Mouse (Mus musculus) neural tube, embryonic 15.5 days (tissue): ENCODE measurements around the gene Olfr26. TPM values are rescaled to one million over a fixed set of nuclear protein-coding genes. Genes with fewer than 3 reads are reported as not detected.
"Not testable (repeated sequence)": the region's sequence is repeated elsewhere in the genome, so short reads cannot be mapped to it uniquely, and the experiment has no call there.

Source experiments
- ATAC-seq: fragments of 200-750 bp; cut with Nextera tagmentation; 2 replicates; pipeline ENCODE4 v1.8.0; 2017; ENCODE audit warnings: mild to moderate bottlenecking, moderate TSS enrichment, moderate library complexity; ENCODE audit not compliant: low FRiP score
- H3K27ac ChIP-seq: fragments of 300-500 bp; sonication (generic); replicated peaks from 2 replicates; pipeline ENCODE4 v1.5.1; 2015; ENCODE audit warnings: mild to moderate bottlenecking, inconsistent platforms
- H3K27me3 ChIP-seq: fragments of 300-500 bp; sonication (generic); replicated peaks from 2 replicates; pipeline ENCODE4 v1.6.1; 2015; ENCODE audit warnings: inconsistent platforms
- H3K36me3 ChIP-seq: fragments of 300-500 bp; sonication (generic); 2 replicates; pipeline ENCODE4 v1.6.1; 2015; ENCODE audit warnings: inconsistent platforms
- H3K4me1 ChIP-seq: fragments of 300-500 bp; sonication (generic); 2 replicates; pipeline ENCODE4 v1.6.1; 2015; ENCODE audit warnings: inconsistent platforms
- H3K4me2 ChIP-seq: fragments of 300-500 bp; sonication (generic); 2 replicates; pipeline ENCODE4 v1.6.1; 2015; ENCODE audit warnings: inconsistent platforms, mild to moderate bottlenecking, moderate library complexity
- H3K4me3 ChIP-seq: fragments of 300-500 bp; sonication (generic); replicated peaks from 2 replicates; pipeline ENCODE4 v1.5.1; 2015; ENCODE audit warnings: mild to moderate bottlenecking, inconsistent platforms
- H3K9ac ChIP-seq: fragments of 300-500 bp; sonication (generic); replicated peaks from 2 replicates; pipeline ENCODE4 v1.6.1; 2015; ENCODE audit warnings: mild to moderate bottlenecking, inconsistent platforms
- H3K9me3 ChIP-seq: fragments of 300-500 bp; sonication (generic); replicated peaks from 2 replicates; pipeline ENCODE4 v1.6.1; 2016; ENCODE audit warnings: inconsistent platforms
- WGBS: fragments of 180-500 bp; shearing (Covaris S2); methylation state at CpG from one replicate; pipeline ENCODE4 v1.1.7; 2015; ENCODE audit warnings: mixed read lengths; 5-methylcytosine and 5-hydroxymethylcytosine counted together
- polyA plus RNA-seq: library from polyadenylated mRNA; unstranded; fragments of >200 nt; fragmentation: Nextera tagmentation; extraction: Ambion mirVana; gene quantifications from 2 replicates; pipeline ENCODE4 v1.2.1, GENCODE M21; 2015

Gene Olfr26
- polyA plus RNA-seq = not detected in 2 replicates

DNA sequence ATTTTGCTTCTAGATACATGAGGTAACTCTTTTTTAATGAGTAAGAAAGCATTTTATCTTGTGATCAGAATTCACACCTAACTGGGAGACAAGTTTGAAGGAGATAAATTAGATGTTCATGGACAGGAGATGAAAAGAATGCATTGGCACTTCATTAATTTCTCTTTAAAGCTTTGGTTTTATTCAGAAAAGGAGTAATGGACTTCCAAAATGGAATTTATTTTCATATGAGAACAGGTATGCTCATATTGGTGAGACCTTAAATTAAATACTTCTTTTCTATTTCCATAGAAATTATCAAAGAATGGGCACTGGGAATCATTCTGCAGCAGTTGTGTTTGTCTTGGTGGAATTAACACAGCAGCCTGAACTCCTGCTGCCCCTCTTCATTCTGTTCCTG, at the start of gene Olfr26:
Gene Olfr26, plus strand, starts transcription at position 301 of the 400 bp plus-strand sequence.
- ATAC-seq = no peak

DNA sequence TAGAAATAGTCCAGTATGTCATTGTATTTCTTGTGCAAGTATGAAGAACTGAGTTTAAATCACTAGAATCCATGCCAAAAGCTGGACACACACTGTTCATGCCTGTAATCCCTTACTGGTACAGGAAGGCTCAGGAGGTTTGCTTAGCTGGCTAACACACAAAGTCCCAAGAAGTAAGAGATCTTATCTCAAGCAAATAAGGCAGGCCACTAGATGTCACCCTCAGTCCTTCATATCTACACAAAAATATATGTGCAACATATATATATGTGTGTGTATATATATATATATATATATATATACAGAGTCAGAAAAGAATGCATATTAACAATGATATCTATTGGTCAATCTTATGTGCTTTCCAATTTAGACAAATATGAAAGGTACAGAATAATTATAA, 49.2 kb upstream of the Olfr26 start:
- ATAC-seq = no peak
- Histone ChIP-seq H3K27me3 (no peaks in the 10 kb centered on the region), H3K4me2 (no peak overlapping the region), H3K9me3 (no peaks in the 10 kb centered on the region), H3K4me3 (no peak overlapping the region), H3K27ac (no peak overlapping the region), H3K9ac (no peak overlapping the region), H3K4me1 (no peaks in the 10 kb centered on the region), H3K36me3 (no peaks in the 10 kb centered on the region)

More for the DNA sequence above, at the start of gene Olfr26:
- no peak within 1 kb of the TSS for H3K9ac ChIP-seq
- no peaks in the 10 kb centered on the region for H3K9me3 ChIP-seq
- H3K27me3 ChIP-seq = no peaks in the 10 kb centered on the region
- H3K36me3 ChIP-seq = no peaks in the 10 kb centered on the region
- H3K4me1 ChIP-seq = no peaks in the 10 kb centered on the region
- H3K4me2 ChIP-seq = no peak within 1 kb of the TSS
- no peak within 1 kb of the TSS for H3K4me3 ChIP-seq
- no peak within 1 kb of the TSS for H3K27ac ChIP-seq

DNA sequence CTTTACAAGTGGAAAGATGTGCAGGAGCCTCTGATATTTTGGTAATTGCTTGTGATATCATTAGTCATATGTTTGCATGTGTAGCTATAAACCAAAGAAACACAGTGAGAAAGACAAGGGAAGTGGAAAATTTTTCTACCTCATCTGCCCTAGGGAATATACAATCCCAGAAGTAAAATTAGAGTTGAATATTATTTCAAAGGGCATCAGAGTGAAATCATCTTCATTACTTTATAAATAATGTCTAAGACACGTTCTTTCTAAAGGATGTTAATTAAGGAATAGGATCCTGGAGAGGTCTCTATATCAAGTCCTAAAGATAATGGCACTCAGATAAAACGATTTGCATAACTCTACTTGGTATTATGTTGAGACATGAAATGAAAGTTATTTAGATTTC, 40.5 kb upstream of the Olfr26 start, which contains the start of gene Olfr922:
Gene Olfr922, plus strand, starts transcription at position 301 of the 400 bp plus-strand sequence.
- Histone ChIP-seq H3K36me3 (no peaks in the 10 kb centered on the region), H3K9ac (no peak within 1 kb of the TSS), H3K9me3 (no peaks in the 10 kb centered on the region), H3K4me2 (no peak within 1 kb of the TSS), H3K27ac (no peak within 1 kb of the TSS), H3K27me3 (no peaks in the 10 kb centered on the region), H3K4me1 (no peaks in the 10 kb centered on the region), H3K4me3 (no peak within 1 kb of the TSS)
- WGBS = 61% methylated on average over 2 of the region's 2 CpGs
- no peak for ATAC-seq

DNA sequence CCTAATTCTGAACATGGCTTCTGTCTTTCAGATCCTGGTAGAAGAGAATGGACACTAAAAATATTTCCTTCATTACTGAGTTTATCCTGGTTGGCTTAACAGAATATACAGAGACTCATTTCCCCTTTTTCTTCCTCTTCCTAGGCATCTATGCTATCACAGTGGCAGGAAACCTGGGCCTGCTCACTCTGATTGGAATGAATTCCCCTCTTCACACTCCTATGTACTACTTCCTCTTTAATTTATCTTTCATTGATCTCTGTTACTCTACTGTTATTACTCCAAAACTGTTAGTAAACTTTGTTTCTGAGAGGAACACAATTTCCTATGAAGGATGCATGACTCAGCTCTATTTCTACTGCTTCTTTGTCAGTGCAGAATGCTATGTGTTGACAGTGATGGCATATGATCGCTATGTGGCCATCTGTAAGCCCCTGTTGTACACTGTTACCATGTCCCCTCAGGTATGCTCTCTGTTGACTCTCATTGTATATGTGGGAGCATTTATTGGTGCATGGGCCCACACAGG, 39.3 kb upstream of the Olfr26 start:
- no peak for ATAC-seq
- H3K9ac ChIP-seq = no peak overlapping the region
- 88% methylated on average over 1 of the region's 1 CpGs for WGBS
- no peaks in the 10 kb centered on the region for H3K36me3 ChIP-seq
- H3K4me1 ChIP-seq = no peaks in the 10 kb centered on the region
- H3K27me3 ChIP-seq = no peaks in the 10 kb centered on the region
- no peak overlapping the region for H3K4me3 ChIP-seq
- H3K4me2 ChIP-seq = no peak overlapping the region
- H3K27ac ChIP-seq = no peak overlapping the region
- no peaks in the 10 kb centered on the region for H3K9me3 ChIP-seq

DNA sequence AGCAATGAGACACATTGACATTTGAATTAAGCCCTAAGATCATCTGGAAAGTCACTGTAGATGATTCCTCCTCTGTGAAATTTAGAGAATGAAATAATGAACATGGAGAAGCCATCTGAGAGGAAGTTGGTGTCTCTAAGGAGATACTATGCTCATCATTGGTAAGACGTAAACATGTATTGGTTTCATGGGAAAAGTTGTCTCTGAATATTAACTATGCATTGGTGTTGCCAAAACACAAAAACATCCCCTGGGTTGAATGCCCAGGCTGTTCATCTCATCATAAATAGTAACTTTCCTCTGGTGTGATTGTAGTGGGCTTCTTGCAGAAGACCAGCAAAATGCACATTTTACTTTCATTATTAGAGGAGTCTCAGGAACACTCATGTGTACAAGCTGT, 28.6 kb upstream of the Olfr26 start, which contains the start of gene Olfr923:
Gene Olfr923, plus strand, starts transcription at position 301 of the 400 bp plus-strand sequence.
- WGBS = 86% methylated on average over 1 of the region's 1 CpGs
- no peak for ATAC-seq
- H3K9ac ChIP-seq = no peak within 1 kb of the TSS
- H3K36me3 ChIP-seq = no peaks in the 10 kb centered on the region
- H3K4me1 ChIP-seq = no peaks in the 10 kb centered on the region
- no peak within 1 kb of the TSS for H3K27ac ChIP-seq
- H3K4me3 ChIP-seq = no peak within 1 kb of the TSS
- H3K27me3 ChIP-seq = no peaks in the 10 kb centered on the region
- H3K4me2 ChIP-seq = no peak within 1 kb of the TSS
- no peaks in the 10 kb centered on the region for H3K9me3 ChIP-seq

DNA sequence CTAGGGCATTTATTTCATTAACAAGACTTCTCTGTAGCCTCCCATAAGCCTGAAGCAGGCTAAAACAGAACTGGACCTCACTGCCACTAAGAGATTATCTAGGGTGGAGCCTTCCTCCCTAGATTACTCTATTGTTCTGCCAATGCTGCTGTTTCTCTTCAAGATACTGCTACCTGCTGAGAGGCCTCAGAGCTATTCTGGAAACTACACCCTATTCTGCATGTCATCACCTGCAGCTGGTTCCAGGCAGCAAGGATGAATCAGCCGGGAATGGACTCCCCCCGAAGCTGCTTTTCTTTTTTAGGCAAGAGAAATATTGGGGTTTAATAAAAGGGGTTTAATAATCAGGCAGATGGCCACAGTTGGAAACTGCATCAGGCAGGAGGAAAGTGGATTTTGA, 21.8 kb upstream of the Olfr26 start:
- Histone ChIP-seq H3K4me3 (no peak overlapping the region), H3K27ac (no peak overlapping the region), H3K4me1 (no peaks in the 10 kb centered on the region), H3K27me3 (no peaks in the 10 kb centered on the region), H3K9ac (no peak overlapping the region), H3K36me3 (no peaks in the 10 kb centered on the region), H3K9me3 (no peaks in the 10 kb centered on the region), H3K4me2 (no peak overlapping the region)
- 41% methylated on average over 2 of the region's 2 CpGs for WGBS
- ATAC-seq = no peak

DNA sequence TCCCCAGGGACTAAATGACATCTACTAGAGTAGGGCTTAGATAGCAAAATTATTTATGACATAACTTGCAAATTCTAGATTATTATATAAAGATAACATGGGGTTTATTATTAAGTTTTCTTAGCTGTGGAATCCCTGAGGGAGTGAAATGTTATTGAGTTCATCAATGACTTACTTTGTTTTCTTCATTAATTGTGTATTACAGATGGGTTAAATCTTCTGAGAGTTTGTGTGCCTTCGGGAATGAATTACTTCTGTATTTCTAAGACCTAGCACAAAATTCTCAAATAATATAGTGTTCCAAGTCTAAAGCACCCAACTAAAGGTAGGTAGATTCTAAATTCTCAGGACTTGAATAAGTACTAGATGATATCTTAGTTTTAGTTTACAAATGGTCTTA, 10.7 kb upstream of the Olfr26 start, which contains the start of gene Olfr924:
Gene Olfr924, plus strand, starts transcription at position 301 of the 400 bp plus-strand sequence.
- no peak for ATAC-seq
- Histone ChIP-seq H3K27me3 (no peaks in the 10 kb centered on the region), H3K4me3 (no peak within 1 kb of the TSS), H3K4me1 (no peaks in the 10 kb centered on the region), H3K9ac (no peak within 1 kb of the TSS), H3K27ac (no peak within 1 kb of the TSS), H3K4me2 (no peak within 1 kb of the TSS), H3K9me3 (no peaks in the 10 kb centered on the region), H3K36me3 (no peaks in the 10 kb centered on the region)
- WGBS = 96% methylated on average over 1 of the region's 1 CpGs

DNA sequence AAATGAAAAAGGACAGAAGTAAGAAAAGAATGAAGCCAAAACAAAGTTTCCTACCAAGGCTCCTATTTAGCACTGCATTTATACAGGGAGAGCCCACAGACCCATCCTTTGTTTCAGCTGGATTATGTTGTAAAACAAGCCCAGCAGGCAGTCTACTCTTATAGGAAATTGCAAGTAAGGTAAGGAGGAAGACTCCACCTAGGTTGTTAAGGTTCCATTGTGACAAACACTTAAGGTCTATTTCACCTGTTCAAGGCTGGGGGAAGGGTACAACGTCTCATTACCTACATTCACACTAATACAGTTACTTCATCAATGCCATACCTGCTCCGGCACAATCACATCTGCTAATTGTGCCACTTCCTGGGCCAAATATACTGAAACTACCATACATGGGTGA, 20.0 kb downstream of the Olfr26 start:
- not testable (repeated sequence) for H3K27me3 ChIP-seq, H3K4me3 ChIP-seq, ATAC-seq, H3K9me3 ChIP-seq, H3K27ac ChIP-seq, H3K4me1 ChIP-seq, H3K36me3 ChIP-seq, H3K9ac ChIP-seq, H3K4me2 ChIP-seq
- 42% methylated on average over 2 of the region's 2 CpGs for WGBS

DNA sequence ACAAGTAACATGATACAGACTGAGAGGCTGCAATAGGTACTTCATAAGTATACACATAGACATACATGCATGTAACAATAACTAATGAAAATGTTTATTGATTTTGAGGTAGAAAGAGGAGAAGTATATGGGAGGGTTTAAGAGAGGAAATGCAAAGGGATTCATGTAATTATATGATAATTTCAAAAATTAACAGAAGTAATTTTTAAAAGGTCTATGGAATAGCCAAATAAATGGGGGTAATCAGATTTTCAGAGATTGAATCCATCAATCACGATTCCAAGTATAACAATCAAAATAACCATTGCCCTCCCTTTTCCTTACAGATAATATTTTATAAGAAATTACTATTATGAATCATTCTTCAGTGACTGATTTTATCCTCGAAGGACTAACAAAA, 22.0 kb downstream of the Olfr26 start, which contains the start of gene Olfr926:
Gene Olfr926, plus strand, starts transcription at position 301 of the 400 bp plus-strand sequence.
- H3K27ac ChIP-seq = no peak within 1 kb of the TSS
- 86% methylated on average over 2 of the region's 2 CpGs for WGBS
- no peaks in the 10 kb centered on the region for H3K4me1 ChIP-seq
- H3K36me3 ChIP-seq = no peaks in the 10 kb centered on the region
- ATAC-seq = no peak
- H3K9me3 ChIP-seq = no peaks in the 10 kb centered on the region
- no peak within 1 kb of the TSS for H3K4me2 ChIP-seq
- no peaks in the 10 kb centered on the region for H3K27me3 ChIP-seq
- H3K9ac ChIP-seq = no peak within 1 kb of the TSS
- no peak within 1 kb of the TSS for H3K4me3 ChIP-seq

Other genes starting within 250 kb of the Olfr26 start
- gene Olfr914, start 250.0 kb upstream of the Olfr26 start, polyA plus RNA-seq = not detected in 2 replicates
- gene Olfr916, start 195.2 kb upstream of the Olfr26 start, polyA plus RNA-seq = not detected in 2 replicates
- not detected in 2 replicates for gene Olfr917, start 189.2 kb upstream of the Olfr26 start, polyA plus RNA-seq
- gene Olfr918, start 180.5 kb upstream of the Olfr26 start, polyA plus RNA-seq = not detected in 2 replicates
- not detected in 2 replicates for gene Olfr919, start 151.4 kb upstream of the Olfr26 start, polyA plus RNA-seq
- gene Vwa5a, start 136.8 kb upstream of the Olfr26 start, polyA plus RNA-seq = 8.0 and 17.9 TPM in 2 replicates
- not detected in 2 replicates for gene Olfr920, start 102.8 kb upstream of the Olfr26 start, polyA plus RNA-seq
- not detected in 2 replicates for gene Olfr921, start 82.0 kb upstream of the Olfr26 start, polyA plus RNA-seq
- not detected in 2 replicates for gene Olfr922, start 40.4 kb upstream of the Olfr26 start, polyA plus RNA-seq
- not detected in 2 replicates for gene Olfr923, start 28.5 kb upstream of the Olfr26 start, polyA plus RNA-seq
- not detected in 2 replicates for gene Olfr924, start 10.6 kb upstream of the Olfr26 start, polyA plus RNA-seq
- not detected in 2 replicates for gene Olfr926, start 22.1 kb downstream of the Olfr26 start, polyA plus RNA-seq
- gene Olfr930, start 74.7 kb downstream of the Olfr26 start, polyA plus RNA-seq = not detected in 2 replicates
- gene Olfr933, start 117.3 kb downstream of the Olfr26 start, polyA plus RNA-seq = not detected in 2 replicates
- gene Olfr934, start 133.3 kb downstream of the Olfr26 start, polyA plus RNA-seq = not detected in 2 replicates
- gene Olfr935, start 144.6 kb downstream of the Olfr26 start, polyA plus RNA-seq = not detected in 2 replicates
- not detected in 2 replicates for gene Olfr146, start 168.3 kb downstream of the Olfr26 start, polyA plus RNA-seq
- not detected in 2 replicates for gene Olfr937, start 209.9 kb downstream of the Olfr26 start, polyA plus RNA-seq
- not detected in 2 replicates for gene Olfr938, start 223.8 kb downstream of the Olfr26 start, polyA plus RNA-seq